Mouse (Mus musculus) embryonic stem cell, embryonic (primary cell): ENCODE data around the gene 4933411K16Rik.

Experiments
- CTCF ChIA-PET, 4 experiments: fragments of 300-600 bp in 2 of 4; fragments of 350-600 bp in 2 of 4; sonication (Branson Sonifier 250); formaldehyde crosslinking; loops; one replicate each; lab custom pipeline; 2022; ENCODE audit warnings: inconsistent platforms in 2 of 4; lab: Charles Lee
- POLR2A ChIA-PET, 4 experiments: fragments of 300-600 bp in 2 of 4; fragments of 350-600 bp in 2 of 4; sonication (Branson Sonifier 250); formaldehyde crosslinking; loops; one replicate each; lab custom pipeline; 2022; ENCODE audit warnings: antibody characterized with exemption in 4 of 4, inconsistent platforms in 1 of 4; lab: Charles Lee

4933411K16Rik gene

GRCm38 (mm10) chr19:42079006-42079405 is 27.0 kb downstream of the 4933411K16Rik start:
- ChIA-PET CTCF (interaction anchor here (0.6 to 1.1 kb wide), 6 partner anchors 9 to 1773 kb away, joined by 3 to 7 read pairs (median 4); no protein-coding TSS in a partner anchor), POLR2A (interaction anchor here in 3 of 4 experiments (0.9 to 7.4 kb wide), 7 partner anchors 10 to 79 kb away, joined by 3 to 66 read pairs (median 5); partner anchors contain the start of genes Avpi1 (in 2 of the 3) and Pi4k2a (in 2 of the 3))

- ChIA-PET CTCF (interaction anchor here in 2 of 4 experiments (1.0 to 1.3 kb wide), 2 partner anchors 9 to 86 kb away, joined by 3 read pairs; no protein-coding TSS in a partner anchor), POLR2A (interaction anchor here (0.6 to 7.4 kb wide), 10 partner anchors 9 to 500 kb away, joined by 3 to 66 read pairs (median 3); partner anchors contain the start of genes Avpi1 (in 2 of the 4) and Pi4k2a (in 2 of the 4))
These were observed 27.9 kb downstream of the 4933411K16Rik start for GRCm38 (mm10) chr19:42079950-42080349.

- ChIA-PET POLR2A (interaction anchor here in 3 of 4 experiments (0.8 to 7.4 kb wide), 7 partner anchors 9 to 61 kb away, joined by 3 to 66 read pairs (median 3); partner anchors contain the start of gene Pi4k2a (in 2 of the 3)), CTCF (interaction anchor here in 3 of 4 experiments (0.6 to 1.4 kb wide), 4 partner anchors 9 to 826 kb away, joined by 3 to 5 read pairs (median 3); no protein-coding TSS in a partner anchor)
These were observed 28.4 kb downstream of the 4933411K16Rik start for GRCm38 (mm10) chr19:42080469-42080868.

- CTCF ChIA-PET, result interaction anchor here in 1 of 4 experiments (1.4 kb wide), 1 partner anchor 11 kb away, joined by 3 read pairs; no protein-coding TSS in a partner anchor
- POLR2A ChIA-PET, result interaction anchor here in 3 of 4 experiments (0.7 to 5.6 kb wide), 4 partner anchors 8 to 236 kb away, joined by 3 to 25 read pairs (median 4); partner anchors contain the start of gene Pi4k2a (in 1 of the 3)
These were observed 29.6 kb downstream of the 4933411K16Rik start for GRCm38 (mm10) chr19:42081613-42082012.

GRCm38 (mm10) chr19:42085690-42086089 is 33.6 kb downstream of the 4933411K16Rik start:
- ChIA-PET POLR2A (interaction anchor here in 3 of 4 experiments (1.0 to 1.5 kb wide), 3 partner anchors 10 to 44 kb away, joined by 3 to 8 read pairs (median 4); partner anchors contain the start of gene Avpi1 (in 1 of the 3)), CTCF (no interaction called here)

GRCm38 (mm10) chr19:42086166-42086565 is 34.1 kb downstream of the 4933411K16Rik start, which contains the start of gene Morn4:
Morn4 (minus strand) TSS chr19:42086357.
- POLR2A ChIA-PET, result interaction anchor here in 3 of 4 experiments (0.7 to 1.5 kb wide), 6 partner anchors 10 to 78 kb away, joined by 3 to 8 read pairs (median 4); partner anchors contain the start of gene Avpi1 (in 1 of the 3)
- CTCF ChIA-PET, result interaction anchor here in 1 of 4 experiments (0.6 kb wide), 1 partner anchor 241 kb away, joined by 3 read pairs; no protein-coding TSS in a partner anchor

GRCm38 (mm10) chr19:42089103-42089747 is 37.2 kb downstream of the 4933411K16Rik start:
- CTCF ChIA-PET, result interaction anchor here (0.5 to 2.9 kb wide), 19 partner anchors 18 to 450 kb away, joined by 3 to 18 read pairs (median 4); partner anchors contain the start of genes Ankrd2 (in 1 of the 4), Avpi1 (in 1 of the 4), Hoga1 (in 1 of the 4) and Marveld1 (in 1 of the 4)
- POLR2A ChIA-PET, result interaction anchor here in 3 of 4 experiments (0.6 to 9.1 kb wide), 67 partner anchors 10 to 343 kb away, joined by 3 to 133 read pairs (median 6); partner anchors contain the start of genes Avpi1 (in 3 of the 3), Hoga1 (in 3 of the 3), Exosc1 (in 2 of the 3) and Marveld1 (in 2 of the 3)

GRCm38 (mm10) chr19:42089748-42090595 is 37.9 kb downstream of the 4933411K16Rik start, which contains the start of gene Pi4k2a:
Pi4k2a (plus strand) TSS chr19:42090470.
- CTCF ChIA-PET, result interaction anchor here (0.6 to 2.9 kb wide), 27 partner anchors 18 to 350 kb away, joined by 3 to 18 read pairs (median 4); partner anchors contain the start of genes Ankrd2 (in 2 of the 4), Avpi1 (in 1 of the 4), Hoga1 (in 1 of the 4) and Marveld1 (in 1 of the 4)
- POLR2A ChIA-PET, result interaction anchor here in 3 of 4 experiments (0.5 to 9.1 kb wide), 93 partner anchors 9 to 674 kb away, joined by 3 to 133 read pairs (median 5); partner anchors contain the start of genes Avpi1 (in 3 of the 3), Hoga1 (in 3 of the 3), Marveld1 (in 2 of the 3) and Pgam1 (in 2 of the 3)

- CTCF ChIA-PET, result interaction anchor here (0.6 to 2.9 kb wide), 19 partner anchors 19 to 349 kb away, joined by 3 to 18 read pairs (median 4); partner anchors contain the start of genes Ankrd2 (in 1 of the 4), Hoga1 (in 1 of the 4) and Marveld1 (in 1 of the 4)
- POLR2A ChIA-PET, result interaction anchor here in 3 of 4 experiments (0.5 to 9.1 kb wide), 78 partner anchors 8 to 674 kb away, joined by 3 to 133 read pairs (median 5); partner anchors contain the start of genes Avpi1 (in 3 of the 3), Hoga1 (in 3 of the 3), Marveld1 (in 2 of the 3) and Pgam1 (in 2 of the 3)
These were observed 38.6 kb downstream of the 4933411K16Rik start for GRCm38 (mm10) chr19:42090637-42091141.

GRCm38 (mm10) chr19:42099406-42099805 is 47.4 kb downstream of the 4933411K16Rik start:
- ChIA-PET CTCF (no interaction called here), POLR2A (interaction anchor here in 2 of 4 experiments (0.7 to 1.4 kb wide), 3 partner anchors 8 to 104 kb away, joined by 3 to 5 read pairs (median 4); partner anchors contain the start of gene Pi4k2a (in 1 of the 2))
